Mouse (Mus musculus) spleen, adult 2 months (tissue): ENCODE results near the gene Umad1.

Source experiments
- CTCF ChIP-seq: fragments of 200-500 bp; IDR thresholded peaks from 2 replicates; pipeline ENCODE4 v1.5.1; 2011; ENCODE audit warnings: mild to moderate bottlenecking, inconsistent platforms; ENCODE audit not compliant: insufficient read depth, insufficient read length, insufficient replicate concordance; ENCODE audit errors: extremely low read depth
- POLR2A ChIP-seq: fragments of 200-500 bp; IDR thresholded peaks from 2 replicates; pipeline ENCODE4 v1.6.1; 2011; ENCODE audit warnings: low read depth, low read length, inconsistent platforms

DNA sequence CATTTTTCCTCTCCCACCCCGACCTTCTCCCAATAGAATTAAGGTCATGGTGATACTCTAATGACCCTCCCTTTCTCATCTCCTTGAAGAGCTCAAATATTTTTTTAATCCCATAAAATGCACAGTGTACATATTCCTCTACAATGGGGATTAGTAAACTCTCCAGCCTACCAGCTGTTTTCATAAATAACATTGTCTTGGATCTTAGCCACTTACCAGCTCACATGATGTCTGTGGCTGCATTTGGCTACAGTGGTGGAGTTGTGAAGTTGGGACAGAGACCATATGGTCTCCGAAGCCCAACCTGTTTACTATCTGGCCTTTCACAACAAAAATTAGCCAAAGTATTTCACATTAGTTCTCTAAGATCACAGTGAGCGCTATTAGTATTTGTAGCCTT, 111.5 kb downstream of the Umad1 start:
- TF ChIP-seq CTCF (no peak), POLR2A (no peak)
